Mouse (Mus musculus) megakaryocyte progenitor cell, adult 5-6 weeks (primary cell): ENCODE measurements around the gene D430041D05Rik. TPM values are rescaled to one million over a fixed set of nuclear protein-coding genes. Genes with fewer than 3 reads are reported as not detected.

Experiments used
- ATAC-seq: replicated peaks from 2 replicates; pipeline ENCODE4 v1.8.0; 2016; ENCODE audit warnings: mild to moderate bottlenecking, moderate TSS enrichment, inconsistent platforms; ENCODE audit not compliant: poor library complexity
- total RNA-seq, 2 experiments: library from RNA; stranded (forward) in 1 of 2; stranded (reverse) in 1 of 2; fragments of 157-497, 149-512 nt in 1 of 2; fragments of 200-1000 nt in 1 of 2; gene quantifications; 2 replicates each; pipeline versions ENCODE4 v1.2.3 to v1.2.4; 2015 to 2017

The D430041D05Rik gene
- total RNA-seq, 2 experiments from 2014 or later: not detected

DNA sequence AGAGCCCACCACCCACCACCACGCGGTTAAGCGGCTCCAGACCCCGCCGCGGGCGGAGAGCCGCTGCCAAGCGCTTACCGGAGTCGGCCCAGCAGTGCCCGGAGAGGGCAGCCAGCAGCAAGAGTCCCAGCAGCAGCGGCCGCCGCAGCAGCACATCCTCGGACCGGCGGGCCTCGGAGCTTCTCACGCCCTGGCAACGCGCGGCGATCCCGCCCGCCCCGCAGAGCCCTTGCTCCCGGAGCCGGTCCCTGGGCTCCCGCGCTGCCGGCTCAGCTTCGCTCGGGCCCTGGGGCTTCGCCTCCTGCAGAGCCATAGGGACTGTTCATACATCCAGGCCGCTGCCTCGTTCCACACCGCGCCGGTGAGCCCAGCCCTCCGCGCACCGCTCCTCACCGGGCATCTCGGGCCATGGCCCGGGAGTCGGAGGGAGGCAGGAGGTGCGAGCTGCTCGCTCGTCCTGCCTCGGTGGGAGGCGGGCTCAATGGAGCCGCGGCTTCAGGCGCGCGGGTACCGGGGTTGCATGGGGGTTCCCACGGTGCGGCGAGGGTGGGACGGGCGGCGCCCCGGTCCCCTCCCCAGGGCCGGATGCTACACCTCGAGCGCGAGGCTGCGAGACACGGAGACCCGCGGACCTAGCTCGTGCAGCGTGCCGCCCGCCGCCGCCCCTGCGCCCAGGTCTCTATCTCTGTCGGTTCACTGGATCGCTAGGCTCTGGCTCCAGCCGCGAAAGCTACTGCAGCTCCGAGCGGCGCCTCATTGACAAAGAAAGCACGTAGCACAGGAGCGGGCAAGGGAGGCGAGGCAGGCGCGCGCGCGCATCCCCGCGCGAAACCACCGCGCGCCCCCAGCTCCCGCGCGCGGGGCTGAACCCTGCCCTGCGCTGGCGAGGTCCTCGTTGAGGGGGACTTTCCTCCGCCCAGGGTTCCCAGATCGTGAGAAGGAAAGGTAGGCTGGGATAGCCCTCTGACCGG, 677 bp downstream of the D430041D05Rik start:
- no peak for ATAC-seq

DNA sequence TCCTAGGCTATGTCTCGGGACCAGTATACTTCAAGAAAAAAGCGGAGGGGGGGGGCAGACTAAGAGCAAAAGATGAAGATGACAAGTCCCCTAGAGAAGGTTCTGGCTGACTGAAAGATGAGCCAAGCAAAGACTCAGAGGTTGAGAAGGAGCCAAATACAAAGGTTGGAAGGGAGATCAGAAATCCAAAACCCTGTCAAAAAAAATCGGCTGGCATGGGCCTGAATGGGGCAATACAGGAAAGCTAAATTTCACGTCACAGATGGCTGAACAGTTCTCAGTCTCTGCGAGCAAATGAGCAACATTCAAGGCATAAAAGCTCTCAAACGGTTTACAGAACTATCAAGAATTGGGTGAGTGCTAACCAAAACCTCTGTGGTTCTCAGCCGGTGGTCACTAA, 2.5 kb downstream of the D430041D05Rik start:
- ATAC-seq: no peak

DNA sequence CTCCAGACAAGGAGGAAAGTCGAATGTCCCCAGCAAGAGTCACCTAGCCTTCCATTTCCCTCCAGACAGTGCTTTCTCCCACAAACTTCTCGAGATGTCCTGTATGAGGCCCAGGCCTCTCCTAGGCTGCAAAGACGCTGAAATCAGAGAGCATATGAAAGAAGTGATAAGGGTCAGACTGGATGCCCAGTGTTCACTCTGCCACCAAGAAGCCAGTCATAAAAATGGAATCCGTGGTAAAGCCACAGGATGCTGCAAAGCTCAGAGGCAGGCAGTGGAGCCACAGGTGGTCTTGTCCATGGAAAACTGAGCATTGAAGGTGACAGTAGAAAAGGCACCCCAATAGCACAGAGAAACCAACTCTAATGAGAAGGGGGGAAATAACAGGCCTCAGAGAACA, 2.9 kb downstream of the D430041D05Rik start:
- ATAC-seq: no peak

DNA sequence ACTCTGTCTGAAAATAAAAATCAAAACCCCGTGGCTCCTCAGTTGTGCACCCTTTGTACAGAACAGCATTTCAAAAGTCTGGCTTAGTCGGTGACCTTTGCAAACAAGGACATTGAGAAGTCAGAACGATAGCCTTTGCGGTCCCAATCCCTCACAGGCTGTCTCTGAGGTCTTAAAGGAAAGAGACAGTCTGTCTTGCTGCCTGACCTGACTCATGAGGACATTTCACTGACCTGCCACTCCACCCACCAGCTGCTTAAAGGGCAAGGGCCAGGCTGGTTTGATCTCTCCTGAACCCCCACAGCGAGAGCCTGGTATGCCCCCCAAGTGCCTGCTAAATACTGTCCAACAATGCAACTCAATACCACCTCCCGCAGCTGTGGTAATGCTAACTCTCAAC, 6.8 kb downstream of the D430041D05Rik start:
- no peak for ATAC-seq

- ATAC-seq: no peak
These were observed 12.0 kb downstream of the D430041D05Rik start for GRCm38 (mm10) chr2:104398651-104399290.

- ATAC-seq: no peak
These were observed 14.9 kb downstream of the D430041D05Rik start for GRCm38 (mm10) chr2:104395961-104396360.

DNA sequence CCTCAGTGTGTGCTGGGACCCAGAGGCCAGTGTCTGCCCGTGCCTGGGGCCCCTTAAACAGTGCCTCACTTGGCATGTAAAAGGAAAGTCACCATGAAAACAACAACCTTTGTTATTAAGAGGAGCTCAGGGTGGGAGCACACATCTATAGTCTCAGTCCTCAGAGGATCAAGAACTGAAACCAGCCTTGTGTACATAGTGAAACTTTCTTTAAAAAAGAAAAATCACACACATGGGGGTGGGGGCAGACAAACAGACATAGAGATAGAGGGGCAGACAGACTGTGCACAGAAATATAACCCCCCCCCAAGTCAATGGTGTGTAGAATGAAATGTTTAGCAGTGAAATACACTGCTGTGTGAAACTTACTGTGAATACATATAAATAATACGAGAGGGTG, 16.0 kb downstream of the D430041D05Rik start:
- ATAC-seq: no peak

DNA sequence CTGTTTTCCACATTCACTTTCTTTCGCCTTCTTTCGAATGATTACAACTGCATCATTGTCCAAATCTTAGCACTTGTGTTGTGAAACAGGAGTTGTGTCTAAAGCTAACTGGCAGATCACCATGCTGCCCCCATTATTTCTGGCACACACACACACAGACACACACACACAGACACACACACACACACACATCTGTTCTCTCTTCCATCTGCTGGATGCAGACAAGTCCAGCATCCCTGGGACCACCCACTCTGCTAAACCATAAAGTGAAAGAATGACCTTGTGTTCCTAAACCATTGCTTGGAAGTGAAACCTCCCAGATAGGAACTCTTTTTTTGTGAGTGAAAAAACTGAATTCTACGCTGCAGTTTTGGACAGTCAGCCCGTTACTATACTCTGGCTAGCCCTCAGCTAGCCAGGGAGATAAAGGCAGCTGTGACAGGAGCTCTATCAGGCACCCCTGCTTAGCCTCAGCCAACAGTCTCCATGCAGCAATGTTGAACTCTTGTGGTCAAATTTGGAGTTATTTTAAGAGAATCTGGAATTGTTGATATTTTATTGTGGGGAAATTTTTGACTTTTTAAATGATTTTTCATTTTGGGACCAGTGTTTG, 18.0 kb downstream of the D430041D05Rik start:
- ATAC-seq: no peak

DNA sequence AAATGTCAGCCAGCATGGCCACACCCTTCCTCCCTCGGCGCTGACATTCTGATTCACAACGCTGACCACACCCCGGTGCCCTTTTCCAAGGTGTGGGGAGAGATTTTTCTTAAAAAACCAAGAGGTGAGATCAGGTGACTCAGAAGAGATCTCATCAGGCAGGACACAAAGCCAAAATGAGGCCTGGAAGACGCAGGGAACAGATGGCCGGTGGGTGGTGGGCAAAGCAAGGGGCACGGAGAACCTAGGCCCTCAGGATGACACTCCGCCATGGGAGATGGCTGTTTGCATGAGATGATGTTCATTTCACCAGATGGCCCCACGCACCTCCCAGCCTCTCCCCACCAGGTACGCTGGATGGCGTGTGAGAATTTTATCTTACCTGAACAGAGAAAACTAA, 21.6 kb downstream of the D430041D05Rik start:
- no peak for ATAC-seq

DNA sequence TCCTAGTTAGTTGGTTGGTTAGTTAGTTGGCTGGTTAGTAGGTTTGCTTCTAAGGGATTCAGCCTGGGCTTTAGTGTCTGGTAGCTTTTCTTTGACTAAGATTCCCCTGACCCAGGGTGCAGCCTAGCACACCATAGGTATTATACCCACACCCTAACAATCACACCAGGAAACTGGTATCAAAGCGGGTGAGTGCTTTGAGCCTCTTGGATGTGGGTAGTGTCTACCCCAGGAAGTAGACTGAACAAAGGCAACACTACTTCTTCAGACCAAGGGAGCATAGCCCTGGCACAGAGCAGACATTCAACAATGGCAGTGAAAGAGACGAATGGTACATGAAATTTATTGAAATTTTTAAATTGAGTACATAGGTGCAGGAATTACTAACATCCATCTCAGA, 24.9 kb downstream of the D430041D05Rik start:
- ATAC-seq: no peak

- ATAC-seq: no peak
These were observed 27.2 kb downstream of the D430041D05Rik start for GRCm38 (mm10) chr2:104383589-104383988.

DNA sequence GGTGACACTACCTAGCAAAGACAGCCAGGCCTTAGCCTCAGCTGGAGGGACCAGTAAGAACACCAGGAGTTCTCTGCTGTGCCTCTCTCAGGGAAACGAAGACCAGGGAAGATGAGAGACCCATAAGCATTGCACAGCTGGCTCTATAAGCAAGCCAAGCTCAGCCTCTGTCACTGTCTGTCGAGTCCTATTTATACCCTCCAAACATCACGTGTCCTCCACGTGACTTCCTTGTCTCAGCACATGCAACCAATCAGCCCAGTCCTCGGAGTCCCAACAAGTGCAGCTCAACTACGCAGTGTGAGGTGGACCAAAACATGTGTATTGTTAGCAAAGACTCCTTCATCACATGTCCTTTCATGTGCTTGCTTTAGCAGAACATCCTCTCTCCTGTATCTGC, 28.0 kb downstream of the D430041D05Rik start:
- no peak for ATAC-seq

- no peak for ATAC-seq
These were observed 31.5 kb downstream of the D430041D05Rik start for GRCm38 (mm10) chr2:104379304-104379703.

GRCm38 (mm10) chr2:104378791-104379190, 32.0 kb downstream of the D430041D05Rik start:
- no peak for ATAC-seq

DNA sequence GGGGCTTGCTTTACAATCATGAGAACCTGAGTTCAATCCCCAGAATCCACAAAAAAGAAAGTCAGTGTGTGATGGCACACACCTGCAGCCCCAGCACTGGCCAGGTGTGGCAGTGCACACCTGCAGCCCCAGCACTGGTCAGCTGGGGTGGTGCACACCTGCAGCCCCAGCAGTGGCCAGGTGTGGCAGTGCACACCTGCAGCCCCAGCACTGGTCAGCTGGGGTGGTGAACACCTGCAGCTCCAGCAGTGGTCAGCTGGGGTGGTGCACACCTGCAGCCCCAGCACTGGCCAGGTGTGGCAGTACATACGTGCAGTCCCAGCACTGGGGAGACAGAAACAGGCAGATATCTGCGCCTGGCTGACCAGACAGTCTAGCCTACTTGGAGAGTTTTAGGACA, 32.8 kb downstream of the D430041D05Rik start:
- ATAC-seq: no peak

DNA sequence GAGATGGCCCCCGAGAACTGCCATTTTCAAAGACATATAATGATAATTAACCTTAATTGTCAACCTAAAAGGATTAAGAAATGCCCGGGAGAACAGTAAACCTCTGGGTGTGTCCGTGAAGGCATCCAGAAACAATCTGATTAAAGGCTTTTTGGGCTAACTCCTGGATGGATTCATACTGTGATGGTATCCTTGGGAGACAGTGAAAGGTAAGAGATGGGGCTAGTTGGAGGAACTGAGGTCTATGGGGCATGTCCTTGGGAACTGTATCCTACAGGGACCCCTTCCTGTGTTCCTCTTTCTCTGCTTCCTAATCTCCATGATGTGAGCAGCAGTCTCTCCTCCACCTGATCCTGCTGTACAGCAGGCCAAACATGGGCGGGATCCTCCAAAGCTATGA, 38.7 kb downstream of the D430041D05Rik start:
- no peak for ATAC-seq

- ATAC-seq: no peak
These were observed 39.1 kb downstream of the D430041D05Rik start for GRCm38 (mm10) chr2:104371606-104372130.

- no peak for ATAC-seq
These were observed 42.9 kb downstream of the D430041D05Rik start for GRCm38 (mm10) chr2:104367836-104368298.

GRCm38 (mm10) chr2:104367291-104367690, 43.5 kb downstream of the D430041D05Rik start:
- ATAC-seq: no peak

- ATAC-seq: no peak
These were observed 51.5 kb downstream of the D430041D05Rik start for GRCm38 (mm10) chr2:104359305-104359704.

- ATAC-seq: no peak
These were observed 51.9 kb downstream of the D430041D05Rik start for GRCm38 (mm10) chr2:104358881-104359280.
